Mouse (Mus musculus) limb, embryonic 13.5 days (tissue): ENCODE measurements at regions not wholly inside any gene's neighbourhood (a gene's known extent, or its start where the extent isn't known, plus 50 kb on each side); places are given as distances from the start of the nearest gene placed in this dataset.

Source experiments
- ATAC-seq: fragments of 200-750 bp; cut with Nextera tagmentation; 2 replicates; pipeline ENCODE4 v1.8.0; 2017; ENCODE audit warnings: low read depth, moderate number of reproducible peaks, moderate TSS enrichment; ENCODE audit not compliant: low FRiP score
- H3K27ac ChIP-seq: fragments of 300-500 bp; sonication (generic); 2 replicates; pipeline ENCODE4 v1.5.1; 2015; ENCODE audit warnings: inconsistent platforms, mild to moderate bottlenecking, moderate library complexity
- H3K27me3 ChIP-seq: fragments of 300-500 bp; sonication (generic); 2 replicates; pipeline ENCODE4 v1.6.1; 2015; ENCODE audit warnings: mild to moderate bottlenecking, inconsistent platforms
- H3K36me3 ChIP-seq: fragments of 300-500 bp; sonication (generic); 2 replicates; pipeline ENCODE4 v1.6.1; 2015; ENCODE audit warnings: inconsistent platforms, mild to moderate bottlenecking, moderate library complexity
- H3K4me1 ChIP-seq: fragments of 300-500 bp; sonication (generic); 2 replicates; pipeline ENCODE4 v1.6.1; 2015; ENCODE audit warnings: inconsistent platforms
- H3K4me2 ChIP-seq: fragments of 300-500 bp; sonication (generic); replicated peaks from 2 replicates; pipeline ENCODE4 v1.6.1; 2015; ENCODE audit warnings: inconsistent platforms, mild to moderate bottlenecking, moderate library complexity
- H3K4me3 ChIP-seq: fragments of 300-500 bp; sonication (generic); 2 replicates; pipeline ENCODE4 v1.5.1; 2015; ENCODE audit warnings: moderate library complexity, mild to moderate bottlenecking, inconsistent platforms
- H3K9ac ChIP-seq: fragments of 300-500 bp; sonication (generic); 2 replicates; pipeline ENCODE4 v1.6.1; 2015; ENCODE audit warnings: mild to moderate bottlenecking, inconsistent platforms
- H3K9me3 ChIP-seq: fragments of 300-500 bp; sonication (generic); 2 replicates; pipeline ENCODE4 v1.6.1; 2016; ENCODE audit warnings: inconsistent platforms
- WGBS: fragments of 180-500 bp; shearing (Covaris S2); methylation state at CpG from one replicate; pipeline ENCODE4 v1.1.7; 2015; 5-methylcytosine and 5-hydroxymethylcytosine counted together

DNA sequence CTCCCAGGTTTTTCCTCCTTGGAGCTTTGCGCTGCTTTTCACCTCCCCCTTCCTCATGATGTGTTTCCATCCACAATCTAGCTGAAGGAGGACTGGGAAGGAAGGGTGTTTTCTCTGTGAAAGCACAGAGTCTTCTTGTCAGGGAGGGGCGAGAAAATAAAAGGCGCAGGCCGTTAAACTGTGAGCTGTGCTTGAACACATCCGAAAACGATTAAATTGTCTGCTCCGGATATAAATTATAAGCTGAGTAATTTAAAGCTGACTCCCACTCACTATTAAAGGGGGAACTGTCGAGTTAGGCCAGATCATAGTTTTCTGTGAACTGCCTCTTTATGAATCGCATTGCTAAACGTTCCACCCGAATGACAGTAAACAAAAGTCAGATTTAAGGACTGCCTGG is 224.6 kb downstream of the Mpdz start:
- H3K4me2 ChIP-seq: peak overlapping the region; percentile 17; the same call in 1 of the 2 replicates
- no peak overlapping the region for H3K9ac ChIP-seq
- peaks cover 21% of the 10 kb centered on the region for H3K4me1 ChIP-seq
- no peaks in the 10 kb centered on the region for H3K36me3 ChIP-seq
- H3K27ac ChIP-seq: no peak overlapping the region
- H3K27me3 ChIP-seq: no peaks in the 10 kb centered on the region
- H3K9me3 ChIP-seq: no peaks in the 10 kb centered on the region
- no peak overlapping the region for H3K4me3 ChIP-seq
- WGBS: 17% methylated on average over 11 of the region's 11 CpGs
- ATAC-seq: no peak

DNA sequence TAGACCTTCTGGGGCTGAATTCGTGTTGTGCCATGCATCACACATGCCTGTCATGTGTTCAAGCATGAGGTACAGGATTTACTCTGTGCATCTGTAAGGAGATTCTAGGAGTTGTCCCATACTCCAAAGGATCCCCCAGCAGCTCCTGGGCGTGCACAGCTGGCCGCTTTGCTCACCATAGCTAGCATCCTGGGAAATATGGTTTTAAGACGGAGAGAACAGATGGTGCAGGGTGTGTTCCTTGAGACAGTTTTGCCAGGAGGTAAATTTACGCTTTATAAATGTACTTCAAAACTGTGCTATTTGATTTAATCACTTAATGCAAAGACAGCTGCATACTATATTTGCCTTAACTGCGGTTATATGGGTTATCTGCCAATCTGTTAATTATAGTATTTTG is 220.6 kb downstream of the Mpdz start:
- WGBS: 61% methylated on average over 6 of the region's 6 CpGs
- no peak for ATAC-seq
- Histone ChIP-seq H3K27ac (0 out of 2 replicates have a peak overlapping the region, but pooled peaks have one; percentile 22), H3K27me3 (no peaks in the 10 kb centered on the region), H3K4me1 (peaks cover 21% of the 10 kb centered on the region), H3K36me3 (no peaks in the 10 kb centered on the region), H3K4me2 (no peak overlapping the region), H3K9ac (no peak overlapping the region), H3K9me3 (no peaks in the 10 kb centered on the region), H3K4me3 (no peak overlapping the region)

DNA sequence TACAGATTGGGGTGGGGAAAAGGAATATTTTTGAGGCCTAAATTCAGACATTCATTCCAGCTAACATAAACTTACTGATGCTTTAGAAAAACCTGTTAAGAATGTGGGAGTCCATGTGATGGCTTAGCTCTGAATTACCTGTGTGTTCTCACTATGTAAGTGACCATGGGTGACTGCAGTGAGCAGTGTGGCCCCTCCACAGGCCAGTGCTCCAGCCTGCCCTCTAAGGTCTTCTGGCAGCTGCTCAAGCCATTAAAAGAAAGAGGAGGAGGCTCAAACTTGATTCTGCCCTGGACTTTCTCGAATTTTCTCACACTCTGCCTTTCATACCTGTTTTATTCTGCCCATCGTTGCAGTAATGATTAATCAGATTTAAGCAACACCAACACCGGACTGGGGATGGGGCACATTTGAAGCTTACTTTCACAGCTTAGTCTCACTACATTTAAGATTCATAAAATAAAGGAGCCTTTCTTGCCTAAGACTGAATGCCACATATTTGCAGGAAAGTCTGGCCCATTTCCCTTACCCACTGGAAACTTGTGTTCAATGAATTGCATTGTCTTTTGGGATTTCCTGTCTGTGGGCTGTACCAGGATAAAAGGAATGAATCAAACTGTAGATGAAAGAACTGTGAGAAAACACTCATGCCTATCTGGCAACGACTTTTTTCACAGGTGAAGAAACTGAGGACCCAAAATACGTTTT is 220.0 kb downstream of the Mpdz start:
- ATAC-seq: no peak; the same call in 1 of the 2 replicates
- Histone ChIP-seq H3K4me1 (peaks cover 21% of the 10 kb centered on the region), H3K27me3 (no peaks in the 10 kb centered on the region), H3K9ac (no peak overlapping the region), H3K4me3 (no peak overlapping the region), H3K4me2 (no peak overlapping the region), H3K9me3 (no peaks in the 10 kb centered on the region), H3K27ac (peak overlapping the region; percentile 59; the same call in 1 of the 2 replicates), H3K36me3 (no peaks in the 10 kb centered on the region)
- 52% methylated on average over 5 of the region's 5 CpGs for WGBS
